ENCODE assay signal across 15 mouse cellular contexts in the genomic region with DNA sequence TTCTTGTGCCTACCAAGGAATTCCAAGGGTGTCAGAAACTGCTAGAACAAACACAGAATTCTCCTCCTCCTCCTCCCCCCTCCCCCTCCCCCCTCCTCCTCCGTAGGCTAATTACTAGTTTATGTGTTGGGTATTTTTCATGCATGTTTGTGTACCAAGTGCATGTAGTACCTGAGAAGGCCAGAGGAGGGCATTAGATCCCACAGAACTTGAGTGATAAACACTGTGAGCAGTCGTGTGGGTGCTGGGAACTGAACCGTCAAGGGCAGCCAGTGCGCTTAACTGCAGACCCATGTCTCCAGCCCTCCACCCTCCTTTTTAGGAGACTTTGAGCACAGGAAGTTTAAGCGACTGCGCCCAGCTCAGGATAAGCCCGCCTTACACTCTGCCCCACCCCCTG.
DNase-seq lines count a peak whose midpoint lies in the region; ATAC-seq and TF ChIP-seq lines count a peak whose summit lies in the region.
"Had no signal": no experiment of that assay in that cellular context is flagged by ENCODE, and none has a peak within 500 bp of the region (broad histone marks: within the 10 kb centered on the region; RNA-seq: fewer than 3 reads in every experiment).

No protein-coding gene starts in this region.

- no peak overlapping the region for H3K4me3 ChIP-seq in kidney, adult 2 months (ENCODE audit: insufficient read depth, low read depth, low read length)
- no peak overlapping the region for H3K4me3 ChIP-seq in midbrain, postnatal 0 days (ENCODE audit: low read depth, low read length)
- no peak overlapping the region for H3K4me3 ChIP-seq in midbrain, embryonic 15.5 days
- H3K4me3 ChIP-seq: embryonic facial prominence, embryonic 15.5 days; hindbrain, embryonic 10.5 days; intestine, embryonic 15.5 days had no signal

- H3K9me3 ChIP-seq in midbrain, postnatal 0 days (ENCODE audit: low read length) = 0 out of 2 replicates have a peak, but pooled peaks cover 2% of the 10 kb centered on the region
- no peaks in the 10 kb centered on the region for H3K9me3 ChIP-seq in midbrain, embryonic 15.5 days
- H3K9me3 ChIP-seq: embryonic facial prominence, embryonic 15.5 days; intestine, embryonic 15.5 days had no signal

- TF ChIP-seq CTCF in kidney, adult 2 months (conservative IDR thresholded peaks at IDR 0.05; ENCODE audit: insufficient read depth, insufficient read length, low read depth, low read length) = 0 out of 2 replicates have a peak, but pooled peaks have one; percentile 16
- TF ChIP-seq CTCF in midbrain, postnatal 0 days (IDR thresholded peaks at IDR 0.05) = peak; percentile 40

- 88% methylated on average over 7 of the region's 7 CpGs for WGBS in kidney, adult 2 months
- 95% methylated on average over 6 of the region's 7 CpGs for WGBS in midbrain, postnatal 0 days
- WGBS in midbrain, embryonic 15.5 days = 90% methylated on average over 7 of the region's 7 CpGs

- H3K36me3 ChIP-seq in kidney, adult 2 months (ENCODE audit: control insufficient read depth, insufficient read depth, low read length) = no peaks in the 10 kb centered on the region
- no peaks in the 10 kb centered on the region for H3K36me3 ChIP-seq in midbrain, postnatal 0 days (ENCODE audit: insufficient read depth, low read length)
- no peaks in the 10 kb centered on the region for H3K36me3 ChIP-seq in midbrain, embryonic 15.5 days (replicated peaks)
- H3K36me3 ChIP-seq: G1E; intestine, embryonic 15.5 days had no signal

- peaks cover 3% of the 10 kb centered on the region; the same call in 1 of the 2 replicates for H3K4me1 ChIP-seq in kidney, adult 2 months (ENCODE audit: control insufficient read depth, insufficient read depth, low read length)
- H3K4me1 ChIP-seq in midbrain, postnatal 0 days (ENCODE audit: insufficient read depth, low read length) = 0 out of 2 replicates have a peak, but pooled peaks cover 3% of the 10 kb centered on the region
- H3K4me1 ChIP-seq in midbrain, embryonic 15.5 days = peaks cover 10% of the 10 kb centered on the region

- no peak overlapping the region for H3K27ac ChIP-seq in kidney, adult 2 months (ENCODE audit: insufficient read depth, low read depth, low read length)
- H3K27ac ChIP-seq in midbrain, postnatal 0 days (ENCODE audit: low read depth, low read length) = no peak overlapping the region
- H3K27ac ChIP-seq in midbrain, embryonic 15.5 days = no peak overlapping the region
- H3K27ac ChIP-seq: embryonic facial prominence, embryonic 15.5 days; hindbrain, embryonic 10.5 days; intestine, embryonic 15.5 days had no signal

- DNase-seq in CD4-positive, CD25-positive, alpha-beta regulatory T cell, adult 2 months (ENCODE audit: low read depth, low spot score) = peak; percentile 44
- no peak for DNase-seq in kidney, adult 2 months
- DNase-seq in kidney, postnatal 10 days = no peak
- DNase-seq in midbrain, postnatal 0 days (ENCODE audit: low spot score) = no peak
- peak; percentile 21 for DNase-seq in naive thymus-derived CD4-positive, alpha-beta T cell, adult 2 months (ENCODE audit: low read depth)
- DNase-seq in cerebellum, adult 9-10 months = no peak
- DNase-seq: adrenal gland, postnatal 14 days; cerebellum, adult 8-10 months; heart, adult 18-20 months had no signal

- no peak for TF ChIP-seq POLR2A in kidney, adult 2 months (IDR thresholded peaks at IDR 0.05; ENCODE audit: low read depth, low read length)

- ATAC-seq in CD4-positive, CD25-positive, alpha-beta regulatory T cell, adult 4 months = no peak
- no peak for ATAC-seq in midbrain, postnatal 0 days (ENCODE audit: low FRiP score)
- ATAC-seq in midbrain, embryonic 15.5 days (replicated peaks) = no peak

- H3K9ac ChIP-seq in midbrain, postnatal 0 days (replicated peaks; ENCODE audit: low read length, poor library complexity, severe bottlenecking) = no peak overlapping the region
- no peak overlapping the region for H3K9ac ChIP-seq in midbrain, embryonic 15.5 days
- H3K9ac ChIP-seq: embryonic facial prominence, embryonic 15.5 days; intestine, embryonic 15.5 days had no signal

- H3K27me3 ChIP-seq in kidney, adult 2 months (replicated peaks; ENCODE audit: control insufficient read depth, insufficient read depth, low read length) = no peaks in the 10 kb centered on the region
- no peaks in the 10 kb centered on the region for H3K27me3 ChIP-seq in midbrain, postnatal 0 days (ENCODE audit: insufficient read depth, low read length)
- no peaks in the 10 kb centered on the region for H3K27me3 ChIP-seq in midbrain, embryonic 15.5 days (replicated peaks)
- H3K27me3 ChIP-seq: embryonic facial prominence, embryonic 15.5 days; intestine, embryonic 15.5 days had no signal

- H3K4me2 ChIP-seq in midbrain, postnatal 0 days (ENCODE audit: low read depth, low read length, poor library complexity, severe bottlenecking) = no peak overlapping the region
- no peak overlapping the region for H3K4me2 ChIP-seq in midbrain, embryonic 15.5 days
- H3K4me2 ChIP-seq: embryonic facial prominence, embryonic 15.5 days; intestine, embryonic 15.5 days had no signal

Comparison
In these comparisons a context has a peak if more than half of its experiments do, and no peak if none do; other contexts are left out.
1. DNase-seq: peak in CD4-positive, CD25-positive, alpha-beta regulatory T cell, adult 2 months (single experiment) and naive thymus-derived CD4-positive, alpha-beta T cell, adult 2 months (single experiment); none in kidney, adult 2 months (single experiment), kidney, postnatal 10 days (single experiment), midbrain, postnatal 0 days (single experiment) and cerebellum, adult 9-10 months (single experiment).